Mouse (Mus musculus) cerebellum, postnatal 25 days (tissue): ENCODE data around the gene Pak2.
"Not testable (repeated sequence)": the region's sequence is repeated elsewhere in the genome, so short reads cannot be mapped to it uniquely, and the experiment has no call there.

ENCODE experiments used
- DNase-seq, 2 experiments: peaks; one replicate each; pipeline ENCODE4 v3.0.0; 2021; ENCODE audit warnings: mixed read lengths in 2 of 2

Gene Pak2

GRCm38 (mm10) chr16:32087629-32088443, 8.7 kb upstream of the Pak2 start:
- no peak for DNase-seq

- no peak for DNase-seq
Observed at GRCm38 (mm10) chr16:32078408-32078990, 643 bp downstream of the Pak2 start.

- no peak for DNase-seq
Observed at GRCm38 (mm10) chr16:32077648-32078407, 1.3 kb downstream of the Pak2 start.

- no peak for DNase-seq
Observed at GRCm38 (mm10) chr16:32076406-32076805, 2.7 kb downstream of the Pak2 start.

GRCm38 (mm10) chr16:32075762-32076161, 3.4 kb downstream of the Pak2 start:
- no peak for DNase-seq

GRCm38 (mm10) chr16:32070070-32070469, 9.1 kb downstream of the Pak2 start:
- not testable (repeated sequence) for DNase-seq

- no peak for DNase-seq
Observed at GRCm38 (mm10) chr16:32068389-32069300, 10.5 kb downstream of the Pak2 start.

- no peak for DNase-seq
Observed at GRCm38 (mm10) chr16:32066899-32067298, 12.2 kb downstream of the Pak2 start.

GRCm38 (mm10) chr16:32063900-32064299, 15.2 kb downstream of the Pak2 start:
- no peak for DNase-seq

- DNase-seq, result no peak
Observed at GRCm38 (mm10) chr16:32062226-32062625, 16.9 kb downstream of the Pak2 start.

GRCm38 (mm10) chr16:32059840-32060523, 19.2 kb downstream of the Pak2 start:
- DNase-seq, result no peak

- no peak for DNase-seq
Observed at GRCm38 (mm10) chr16:32058817-32059216, 20.3 kb downstream of the Pak2 start.

GRCm38 (mm10) chr16:32042367-32042766, 36.8 kb downstream of the Pak2 start:
- no peak for DNase-seq

GRCm38 (mm10) chr16:32019678-32020077, 59.5 kb downstream of the Pak2 start:
- no peak for DNase-seq

- DNase-seq, result no peak
Observed at GRCm38 (mm10) chr16:32010330-32010729, 68.8 kb downstream of the Pak2 start.

- no peak for DNase-seq
Observed at GRCm38 (mm10) chr16:32009913-32010312, 69.2 kb downstream of the Pak2 start.

GRCm38 (mm10) chr16:32008529-32009293, 70.4 kb downstream of the Pak2 start:
- no peak for DNase-seq

GRCm38 (mm10) chr16:32004731-32005130, 74.4 kb downstream of the Pak2 start:
- DNase-seq, result no peak

- DNase-seq, result peak; percentile 94 to 96
Observed at GRCm38 (mm10) chr16:32002509-32003477, 76.3 kb downstream of the Pak2 start, which contains the start of gene Senp5. TSS of gene Senp5 (minus strand) at chr16:32003287.

GRCm38 (mm10) chr16:31996371-31996770, 82.8 kb downstream of the Pak2 start:
- no peak for DNase-seq
